ENCODE assay signal across 19 mouse cellular contexts in genomic region chr3:153292363-153292762, GRCm38 (mm10).
DNase-seq lines count a peak whose midpoint lies in the region; ATAC-seq and TF ChIP-seq lines count a peak whose summit lies in the region.
"Had no signal": no experiment of that assay in that cellular context is flagged by ENCODE, and none has a peak within 500 bp of the region (broad histone marks: within the 10 kb centered on the region; RNA-seq: fewer than 3 reads in every experiment).

No protein-coding gene starts in this region.

- H3K27me3 ChIP-seq in E14TG2a.4 (ENCODE audit: insufficient read depth, low read length): no peaks in the 10 kb centered on the region
- H3K27me3 ChIP-seq: forebrain, embryonic 15.5 days; liver, embryonic 13.5 days; midbrain, embryonic 15.5 days; stomach, embryonic 15.5 days had no signal

- no peak for TF ChIP-seq CTCF in E14TG2a.4 (conservative IDR thresholded peaks at IDR 0.05; ENCODE audit: low read length)

- H3K4me3 ChIP-seq in E14TG2a.4 (replicated peaks; ENCODE audit: low read length): peak overlapping the region; percentile 43
- H3K4me3 ChIP-seq: embryonic facial prominence, embryonic 10.5 days; forebrain, embryonic 15.5 days; hindbrain, embryonic 10.5 days; liver, embryonic 13.5 days; midbrain, embryonic 15.5 days; neural tube, embryonic 13.5 days; stomach, embryonic 15.5 days had no signal

- H3K9me3 ChIP-seq in E14TG2a.4 (ENCODE audit: low read length): no peaks in the 10 kb centered on the region
- H3K9me3 ChIP-seq: embryonic facial prominence, embryonic 10.5 days; forebrain, embryonic 15.5 days; hindbrain, embryonic 10.5 days; liver, embryonic 13.5 days; midbrain, embryonic 15.5 days; neural tube, embryonic 13.5 days; stomach, embryonic 15.5 days had no signal

- no peaks in the 10 kb centered on the region for H3K36me3 ChIP-seq in E14TG2a.4 (ENCODE audit: insufficient read depth, low read length)
- H3K36me3 ChIP-seq: embryonic facial prominence, embryonic 10.5 days; forebrain, embryonic 15.5 days; hindbrain, embryonic 10.5 days; liver, embryonic 13.5 days; midbrain, embryonic 15.5 days; neural tube, embryonic 13.5 days; stomach, embryonic 15.5 days had no signal

- DNase-seq in cerebellum, postnatal 4 days (ENCODE audit: low spot score in 2 of 2): no peak
- peak; percentile 44 to 50 for DNase-seq in cerebellum, adult 18-20 months
- peak; percentile 48 to 57 for DNase-seq in cerebellum, postnatal 14 days
- no peak for DNase-seq in yolk sac, embryonic 10.5 days (ENCODE audit: low spot score)
- DNase-seq in spleen, adult 18-20 months: no peak
- DNase-seq: adrenal gland, postnatal 36 days; kidney, adult 2 months; liver, embryonic 13.5 days; retina, postnatal 1 day; right cerebral cortex, postnatal 4 days; thymus, postnatal 25 days had no signal

- peak; percentile 89 for ATAC-seq in cerebellum, adult (ENCODE audit: insufficient number of reproducible peaks, low FRiP score, low TSS enrichment)
- ATAC-seq: forebrain, embryonic 15.5 days; midbrain, embryonic 15.5 days had no signal

- H3K4me1 ChIP-seq in E14TG2a.4 (replicated peaks; ENCODE audit: low read depth, low read length): peaks cover 42% of the 10 kb centered on the region
- H3K4me1 ChIP-seq: liver, embryonic 13.5 days; midbrain, embryonic 15.5 days; neural tube, embryonic 13.5 days; stomach, embryonic 15.5 days had no signal

Comparison
In these comparisons a context has a peak if more than half of its experiments do, and no peak if none do; other contexts are left out.
1. DNase-seq: peak in cerebellum, adult 18-20 months (2 of 2) and cerebellum, postnatal 14 days (2 of 2); none in cerebellum, postnatal 4 days (0 of 2), yolk sac, embryonic 10.5 days (single experiment) and spleen, adult 18-20 months (0 of 2).